Mouse (Mus musculus) stomach, embryonic 14.5 days (tissue): ENCODE measurements around the gene Tubb5. TPM values are rescaled to one million over a fixed set of nuclear protein-coding genes. Genes with fewer than 3 reads are reported as not detected.
A peak's percentile ranks its signal among the peaks of the same experiment; 100 is the strongest.

Source experiments
- ATAC-seq: fragments of 200-750 bp; cut with Nextera tagmentation; 2 replicates; pipeline ENCODE4 v1.8.0; 2017; ENCODE audit warnings: low read depth, moderate TSS enrichment; ENCODE audit not compliant: insufficient number of reproducible peaks, insufficient read depth, low FRiP score
- H3K27ac ChIP-seq: fragments of 300-500 bp; sonication (generic); 2 replicates; pipeline ENCODE4 v1.5.1; 2014; ENCODE audit warnings: mild to moderate bottlenecking, low read length, moderate library complexity, mixed read lengths
- H3K27me3 ChIP-seq: fragments of 300-500 bp; sonication (generic); 2 replicates; pipeline ENCODE4 v1.6.1; 2014; ENCODE audit warnings: low read length, control low read depth, mixed read lengths; ENCODE audit not compliant: control insufficient read depth, insufficient read depth
- H3K36me3 ChIP-seq: fragments of 300-500 bp; sonication (generic); 2 replicates; pipeline ENCODE4 v1.6.1; 2014; ENCODE audit warnings: mild to moderate bottlenecking, control low read depth, low read length, moderate library complexity, mixed read lengths; ENCODE audit not compliant: control insufficient read depth, insufficient read depth
- H3K4me1 ChIP-seq: fragments of 300-500 bp; sonication (generic); 2 replicates; pipeline ENCODE4 v1.6.1; 2014; ENCODE audit warnings: low read length, control low read depth, mixed read lengths; ENCODE audit not compliant: control insufficient read depth, insufficient read depth
- H3K4me2 ChIP-seq: fragments of 300-500 bp; sonication (generic); replicated peaks from 2 replicates; pipeline ENCODE4 v1.6.1; 2014; ENCODE audit warnings: low read depth, low read length, control low read depth
- H3K4me3 ChIP-seq: fragments of 300-500 bp; sonication (generic); 2 replicates; pipeline ENCODE4 v1.5.1; 2014; ENCODE audit warnings: low read depth, low read length, control low read depth
- H3K9ac ChIP-seq: fragments of 300-500 bp; sonication (generic); replicated peaks from 2 replicates; pipeline ENCODE4 v1.6.1; 2014; ENCODE audit warnings: low read depth, mild to moderate bottlenecking, control low read depth, low read length, moderate library complexity, mixed read lengths
- H3K9me3 ChIP-seq: fragments of 300-500 bp; sonication (generic); 2 replicates; pipeline ENCODE4 v1.6.1; 2016; ENCODE audit warnings: low read depth, low read length, control low read depth; ENCODE audit not compliant: control insufficient read depth
- WGBS: fragments of 180-500 bp; shearing (Covaris S2); extraction: QIAGEN DNeasy Blood & Tissue Kit; methylation state at CpG from one replicate; pipeline ENCODE4 v1.1.7; 2014; 5-methylcytosine and 5-hydroxymethylcytosine counted together
- polyA plus RNA-seq: library from polyadenylated mRNA; unstranded; fragments of >200 nt; fragmentation: Nextera tagmentation; extraction: Ambion mirVana; gene quantifications from 2 replicates; pipeline ENCODE4 v1.2.1, GENCODE M21; 2014

Gene Tubb5
- 932 and 983 TPM in 2 replicates for polyA plus RNA-seq

DNA sequence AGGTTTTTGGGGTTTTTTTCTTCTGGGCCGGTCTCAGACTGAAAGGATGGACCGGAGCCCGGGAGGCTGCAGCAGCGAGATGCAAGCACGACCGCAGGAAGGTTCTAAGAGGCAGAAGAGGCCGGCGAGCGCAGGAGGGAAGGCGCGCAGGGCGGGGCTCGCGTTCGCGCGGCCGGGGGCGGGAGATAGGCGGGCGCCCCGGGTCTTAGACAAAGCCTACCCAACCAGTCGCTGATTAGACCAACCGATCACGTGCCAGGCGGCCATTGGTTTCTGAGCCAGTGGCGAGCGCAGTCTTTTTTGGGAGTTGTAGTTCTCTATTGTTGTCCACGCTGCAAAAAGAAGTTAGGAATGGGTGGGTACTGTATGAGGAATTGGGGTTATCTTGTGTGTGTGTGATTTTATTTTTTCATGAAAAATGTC is at the start of gene Tubb5:
Tubb5 (minus strand) TSS at position 185 of the 423 bp plus-strand sequence.
- H3K27me3 ChIP-seq, result no peaks in the 10 kb centered on the region
- peak within 1 kb of the TSS; percentile 98 for H3K4me2 ChIP-seq
- H3K36me3 ChIP-seq, result peaks cover 36% of the 10 kb centered on the region
- peak; percentile 78 for ATAC-seq
- peak within 1 kb of the TSS; percentile 77 for H3K4me3 ChIP-seq
- peak within 1 kb of the TSS; percentile 98 for H3K27ac ChIP-seq
- 1% methylated on average over 29 of the region's 29 CpGs for WGBS
- H3K4me1 ChIP-seq, result peaks cover 31% of the 10 kb centered on the region
- H3K9me3 ChIP-seq, result no peaks in the 10 kb centered on the region
- H3K9ac ChIP-seq, result peak within 1 kb of the TSS; percentile 92

DNA sequence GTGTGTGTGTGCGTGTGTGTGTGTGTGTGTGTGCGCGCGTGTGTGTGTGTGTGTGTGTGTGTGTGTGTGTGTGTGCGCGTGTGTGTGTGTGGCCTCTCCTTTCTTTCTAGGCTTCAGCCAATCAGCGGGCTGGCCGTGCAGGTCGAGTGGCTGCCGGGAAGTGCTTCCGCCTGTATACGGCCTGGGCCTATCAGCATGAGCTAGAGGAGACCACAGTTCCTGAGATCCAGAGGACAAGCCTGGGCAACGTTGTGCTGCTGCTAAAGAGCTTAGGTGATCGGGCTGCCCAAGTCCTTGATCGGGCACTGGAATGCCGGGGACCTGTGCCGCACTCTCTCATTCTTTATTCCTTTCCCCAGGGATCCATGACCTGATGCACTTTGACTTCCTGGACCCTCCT is 49.6 kb upstream of the Tubb5 start:
- no peaks in the 10 kb centered on the region for H3K4me1 ChIP-seq
- H3K36me3 ChIP-seq, result peaks cover 78% of the 10 kb centered on the region
- ATAC-seq, result no peak
- H3K9ac ChIP-seq, result no peak overlapping the region
- no peak overlapping the region for H3K4me2 ChIP-seq
- no peaks in the 10 kb centered on the region for H3K9me3 ChIP-seq
- H3K4me3 ChIP-seq, result no peak overlapping the region
- no peak overlapping the region for H3K27ac ChIP-seq
- WGBS, result 91% methylated on average over 13 of the region's 17 CpGs
- no peaks in the 10 kb centered on the region for H3K27me3 ChIP-seq

DNA sequence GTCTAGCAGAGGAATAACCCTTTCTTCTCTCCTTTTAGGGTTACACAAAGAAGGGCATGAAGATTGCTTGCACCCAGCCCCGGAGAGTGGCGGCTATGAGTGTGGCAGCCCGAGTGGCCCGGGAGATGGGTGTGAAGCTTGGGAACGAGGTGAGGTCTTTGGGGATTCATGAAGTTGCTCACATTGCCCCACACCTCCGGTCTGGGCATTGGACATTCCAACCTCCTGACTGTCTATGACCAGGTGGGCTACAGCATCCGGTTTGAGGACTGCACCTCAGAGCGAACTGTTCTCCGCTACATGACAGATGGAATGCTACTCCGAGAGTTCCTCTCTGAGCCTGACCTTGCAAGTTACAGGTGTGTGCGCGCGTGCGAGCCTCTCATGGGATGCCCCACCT is 45.7 kb upstream of the Tubb5 start:
- no peak overlapping the region for H3K4me2 ChIP-seq
- ATAC-seq, result no peak
- no peaks in the 10 kb centered on the region for H3K9me3 ChIP-seq
- no peak overlapping the region for H3K27ac ChIP-seq
- no peak overlapping the region for H3K4me3 ChIP-seq
- no peaks in the 10 kb centered on the region for H3K27me3 ChIP-seq
- H3K9ac ChIP-seq, result no peak overlapping the region
- peaks cover 3% of the 10 kb centered on the region; the same call in 1 of the 2 replicates for H3K4me1 ChIP-seq
- 94% methylated on average over 14 of the region's 14 CpGs for WGBS
- peaks cover 56% of the 10 kb centered on the region for H3K36me3 ChIP-seq

DNA sequence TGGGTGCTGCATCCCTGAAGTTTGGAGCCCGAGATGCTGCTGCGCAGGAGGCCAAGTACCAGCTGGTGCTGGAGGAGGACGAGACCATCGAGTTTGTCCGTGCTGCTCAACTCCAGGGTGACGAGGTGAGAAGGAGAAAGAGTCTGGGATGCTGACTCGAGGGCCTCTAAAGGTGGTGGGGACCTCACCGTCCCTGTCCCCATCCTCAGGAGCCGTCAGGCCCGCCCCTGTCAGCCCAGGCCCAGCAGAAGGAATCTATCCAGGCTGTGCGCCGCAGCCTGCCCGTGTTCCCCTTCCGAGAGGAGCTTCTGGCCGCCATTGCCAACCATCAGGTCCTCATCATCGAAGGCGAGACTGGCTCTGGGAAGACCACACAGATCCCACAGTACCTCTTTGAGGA is 44.8 kb upstream of the Tubb5 start:
- Histone ChIP-seq H3K4me1 (peaks cover 3% of the 10 kb centered on the region; the same call in 1 of the 2 replicates), H3K27me3 (no peaks in the 10 kb centered on the region), H3K27ac (no peak overlapping the region), H3K9ac (no peak overlapping the region), H3K9me3 (no peaks in the 10 kb centered on the region), H3K36me3 (peaks cover 48% of the 10 kb centered on the region), H3K4me2 (no peak overlapping the region), H3K4me3 (no peak overlapping the region)
- ATAC-seq, result no peak
- 91% methylated on average over 17 of the region's 17 CpGs for WGBS

DNA sequence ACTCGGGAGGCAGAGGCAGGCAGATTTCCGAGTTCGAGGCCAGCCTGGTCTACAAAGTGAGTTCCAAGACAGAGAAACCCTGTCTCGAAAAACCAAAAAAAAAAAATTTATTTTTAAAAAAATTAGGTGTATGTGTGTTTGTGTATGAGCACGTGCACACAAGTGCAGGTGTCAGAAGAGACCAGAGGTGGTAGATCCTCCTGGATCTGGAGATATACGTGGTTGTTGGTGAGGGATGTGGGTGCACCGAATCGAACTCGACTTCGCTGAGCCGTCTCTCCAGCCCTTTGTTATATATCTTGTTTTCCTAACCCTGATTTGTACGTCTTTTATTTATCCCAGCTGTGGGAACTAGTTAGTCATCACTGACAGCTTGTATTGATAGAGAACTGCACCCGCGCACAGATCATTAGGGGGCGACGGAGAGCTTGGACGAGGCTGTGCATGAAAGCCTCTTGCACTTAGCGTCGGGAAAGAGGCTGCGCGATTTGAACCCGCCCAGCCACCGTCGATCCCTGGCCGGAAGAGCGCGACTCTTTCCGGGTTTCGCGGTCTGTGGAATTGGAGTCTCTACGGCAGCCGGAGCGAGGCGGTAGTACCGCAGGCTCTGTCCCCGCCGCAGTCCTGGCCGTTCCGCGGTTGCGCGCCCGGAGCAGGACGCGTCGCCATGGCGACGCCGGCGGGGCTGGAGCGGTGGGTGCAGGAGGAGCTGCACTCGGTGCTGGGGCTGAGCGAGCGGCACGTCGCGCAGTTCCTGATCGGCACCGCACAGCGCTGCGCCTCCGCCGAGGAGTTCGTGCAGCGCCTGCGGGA is 41.3 kb upstream of the Tubb5 start, which contains the start of gene Dhx16:
Dhx16 (plus strand) TSS at position 575 of the 813 bp plus-strand sequence.
- Histone ChIP-seq H3K4me3 (peak within 1 kb of the TSS; percentile 94), H3K27ac (peak within 1 kb of the TSS; percentile 55; the same call in 1 of the 2 replicates), H3K36me3 (peaks cover 33% of the 10 kb centered on the region), H3K9ac (peak within 1 kb of the TSS; percentile 89), H3K9me3 (no peaks in the 10 kb centered on the region), H3K4me1 (peaks cover 3% of the 10 kb centered on the region; the same call in 1 of the 2 replicates), H3K4me2 (peak within 1 kb of the TSS; percentile 72), H3K27me3 (no peaks in the 10 kb centered on the region)
- WGBS, result 6% methylated on average over 58 of the region's 66 CpGs
- ATAC-seq, result peak; percentile 91

DNA sequence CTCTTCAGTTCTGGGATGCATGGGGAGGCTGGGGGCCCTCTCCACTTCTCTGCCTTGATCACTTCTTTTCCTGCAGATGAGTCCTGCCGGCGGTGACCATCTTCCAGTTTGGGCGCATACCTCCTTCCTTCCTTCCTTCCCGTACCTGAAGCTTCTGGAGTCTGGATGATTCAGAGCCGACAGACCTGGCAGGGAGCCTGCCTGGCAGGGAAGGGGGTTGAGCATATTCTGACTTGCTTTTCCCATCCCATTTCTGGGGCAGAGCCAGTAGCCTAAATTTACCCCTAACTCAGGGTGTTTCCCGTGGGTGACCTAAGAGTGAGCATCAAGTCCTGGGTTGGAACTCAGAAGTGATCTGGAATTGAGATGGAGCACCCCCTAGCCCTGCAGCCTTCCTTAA is 36.6 kb upstream of the Tubb5 start:
- Histone ChIP-seq H3K9ac (no peak overlapping the region), H3K27me3 (no peaks in the 10 kb centered on the region), H3K9me3 (no peaks in the 10 kb centered on the region), H3K27ac (no peak overlapping the region), H3K4me1 (peaks cover 14% of the 10 kb centered on the region; the same call in 1 of the 2 replicates), H3K4me3 (no peak overlapping the region), H3K36me3 (peaks cover 12% of the 10 kb centered on the region), H3K4me2 (no peak overlapping the region)
- 88% methylated on average over 6 of the region's 6 CpGs for WGBS
- ATAC-seq, result no peak

DNA sequence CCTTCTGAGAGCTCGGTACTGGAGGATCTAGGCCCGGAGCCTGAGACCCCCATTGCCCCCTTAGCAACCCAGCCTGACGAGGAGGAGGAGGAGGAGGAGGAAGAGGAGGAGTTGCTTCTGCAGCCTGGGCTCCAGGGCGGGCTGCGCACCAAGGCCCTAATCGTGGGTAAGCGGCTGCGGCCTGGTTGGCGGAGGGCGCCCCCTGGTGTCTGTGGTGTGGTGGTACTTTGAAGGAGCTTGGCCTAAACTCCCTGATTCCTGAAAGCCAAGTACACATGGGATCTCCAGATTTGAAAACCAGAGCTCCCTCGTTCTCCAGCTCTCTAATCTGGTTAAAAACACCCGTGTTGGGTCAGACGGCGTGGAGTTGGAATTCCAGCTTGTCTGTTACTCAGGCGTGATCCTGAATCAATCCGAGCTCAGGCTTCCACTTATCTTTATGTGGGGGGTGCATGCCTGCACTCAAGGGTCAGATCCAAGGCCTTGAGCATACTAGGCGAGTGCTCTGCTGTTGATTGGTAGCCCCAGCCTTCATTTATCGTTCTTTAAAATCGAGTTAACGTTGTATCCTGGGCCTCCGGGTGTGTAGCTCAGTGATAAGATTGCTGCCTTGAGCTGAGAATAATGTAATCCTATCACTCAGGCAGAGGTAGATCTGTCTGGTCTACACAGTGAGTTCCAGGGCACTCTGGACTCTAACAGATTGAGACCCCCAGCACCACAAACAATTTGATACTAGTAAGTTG is 35.8 kb upstream of the Tubb5 start:
- Histone ChIP-seq H3K4me3 (no peak overlapping the region), H3K4me1 (peaks cover 22% of the 10 kb centered on the region; the same call in 1 of the 2 replicates), H3K27me3 (no peaks in the 10 kb centered on the region), H3K9ac (peak overlapping the region; percentile 25; the same call in 1 of the 2 replicates), H3K27ac (peak overlapping the region; percentile 15; the same call in 1 of the 2 replicates), H3K9me3 (no peaks in the 10 kb centered on the region), H3K36me3 (peaks cover 12% of the 10 kb centered on the region), H3K4me2 (no peak overlapping the region)
- 28% methylated on average over 21 of the region's 21 CpGs for WGBS
- ATAC-seq, result 0 out of 2 replicates have a peak, but pooled peaks have one; percentile 25
